Mouse (Mus musculus): ENCODE data around the gene Lin7c.

DNA sequence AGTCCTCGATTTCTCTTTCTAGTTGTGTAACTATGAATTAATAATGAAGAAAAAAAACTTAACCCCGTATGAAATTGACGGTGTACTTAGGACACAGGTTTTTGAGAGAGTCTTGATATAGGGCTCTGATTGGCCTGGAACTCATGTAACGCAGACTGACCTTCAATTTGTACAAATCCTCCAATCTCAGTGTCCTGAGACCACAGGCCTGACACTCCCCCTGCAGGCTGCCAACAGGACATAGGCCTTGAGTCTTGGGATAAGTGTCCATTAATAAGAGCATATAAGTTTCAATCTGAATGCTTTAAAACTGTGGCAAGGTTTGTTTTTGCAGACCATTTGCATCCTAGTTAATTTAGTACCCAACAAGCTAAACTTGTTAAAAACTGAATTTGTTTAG lies 40.1 kb downstream of the Lin7c start:
- TF ChIP-seq CTCF (IDR thresholded peaks at IDR 0.05; ENCODE audit: low read depth) = peak; percentile 27; the same call in 1 of the 2 replicates
- TF ChIP-seq EP300 (IDR thresholded peaks at IDR 0.05; ENCODE audit: low read depth) = no peak

All from heart, postnatal 0 days (tissue).